Comparison of ENCODE assay signal across 18 mouse cellular contexts in genomic region chr3:119397205-119397604, GRCm38 (mm10).
"Had no signal": no experiment of that assay in that cellular context is flagged by ENCODE, and none has a peak within 500 bp of the region (broad histone marks: within the 10 kb centered on the region; RNA-seq: fewer than 3 reads in every experiment).

No protein-coding gene starts in this region.

- H3K4me1 ChIP-seq: midbrain, embryonic 10.5 days; midbrain, embryonic 12.5 days; neural tube, embryonic 13.5 days; neural tube, embryonic 15.5 days had no signal

- ATAC-seq: midbrain, embryonic 16.5 days had no signal

- H3K9ac ChIP-seq: lung, embryonic 14.5 days; midbrain, embryonic 12.5 days; neural tube, embryonic 13.5 days; neural tube, embryonic 15.5 days had no signal

- H3K36me3 ChIP-seq: midbrain, embryonic 10.5 days; midbrain, embryonic 12.5 days; neural tube, embryonic 13.5 days; neural tube, embryonic 15.5 days had no signal

- H3K27me3 ChIP-seq: neural tube, embryonic 13.5 days; neural tube, embryonic 15.5 days had no signal

- H3K9me3 ChIP-seq: midbrain, embryonic 10.5 days; midbrain, embryonic 12.5 days; neural tube, embryonic 13.5 days; neural tube, embryonic 15.5 days had no signal

- H3K4me2 ChIP-seq: lung, embryonic 14.5 days; midbrain, embryonic 12.5 days; neural tube, embryonic 13.5 days; neural tube, embryonic 15.5 days had no signal

- H3K4me3 ChIP-seq: midbrain, embryonic 10.5 days; midbrain, embryonic 12.5 days; myocyte; neural tube, embryonic 13.5 days; neural tube, embryonic 15.5 days had no signal

- H3K27ac ChIP-seq: midbrain, embryonic 10.5 days; midbrain, embryonic 12.5 days; neural tube, embryonic 13.5 days; neural tube, embryonic 15.5 days had no signal

- DNase-seq: lung, adult 18-20 months; lung, embryonic 14.5 days; lung, postnatal 10 days; lung, postnatal 4 days; retina, postnatal 1 day; right cerebral cortex, adult 18-20 months; right cerebral cortex, postnatal 25 days; right cerebral cortex, postnatal 4 days; spleen, adult 18-20 months; thymus, adult 18-20 months; thymus, postnatal 14 days; thymus, postnatal 36 days had no signal
